Mouse (Mus musculus): ENCODE data around the gene Slc9a9. TPM values are rescaled to one million over a fixed set of nuclear protein-coding genes. Genes with fewer than 3 reads are reported as not detected.

Slc9a9 gene
- polyA plus RNA-seq, 1 experiment from 2014 or later, result 1.6 TPM

DNA sequence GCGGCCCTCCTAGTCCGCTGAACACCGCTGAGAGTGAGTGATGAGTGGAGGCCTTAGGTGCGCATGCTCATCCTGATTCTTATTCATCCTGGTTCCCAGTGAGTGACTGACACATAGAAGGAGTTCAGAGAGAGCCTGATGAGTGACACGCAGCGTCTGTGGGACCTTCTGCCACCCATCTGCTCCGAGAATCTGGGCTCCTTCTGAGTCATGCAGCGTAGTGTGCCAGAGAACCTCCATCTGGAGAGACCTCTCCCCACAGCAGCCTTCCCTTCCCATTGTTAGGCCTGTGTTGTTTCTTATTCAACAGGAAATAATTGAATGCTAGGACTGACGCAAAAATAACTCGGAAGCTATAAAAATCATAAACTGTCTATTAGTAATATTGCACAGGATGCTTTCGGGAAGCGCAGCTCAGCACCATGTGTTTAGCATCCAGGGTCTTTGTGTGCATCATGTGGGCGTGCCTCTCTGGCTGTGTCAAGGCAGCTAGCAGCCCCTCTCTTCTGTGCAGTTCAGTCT is 498.8 kb downstream of the Slc9a9 start:
- WGBS (ENCODE audit: insufficient replicate concordance), result 72% methylated on average over 13 of the region's 13 CpGs
- no peak overlapping the region for H3K27ac ChIP-seq
- H3K9me3 ChIP-seq (replicated peaks), result no peaks in the 10 kb centered on the region
- no peak for DNase-seq
- H3K4me1 ChIP-seq (replicated peaks), result no peaks in the 10 kb centered on the region
- no peak for ATAC-seq (ENCODE audit: low read depth)
- H3K27me3 ChIP-seq, result no peaks in the 10 kb centered on the region
- no peak overlapping the region for H3K9ac ChIP-seq
- H3K36me3 ChIP-seq, result no peaks in the 10 kb centered on the region
- no peak overlapping the region for H3K4me2 ChIP-seq
- H3K4me3 ChIP-seq (replicated peaks), result no peak overlapping the region

DNA sequence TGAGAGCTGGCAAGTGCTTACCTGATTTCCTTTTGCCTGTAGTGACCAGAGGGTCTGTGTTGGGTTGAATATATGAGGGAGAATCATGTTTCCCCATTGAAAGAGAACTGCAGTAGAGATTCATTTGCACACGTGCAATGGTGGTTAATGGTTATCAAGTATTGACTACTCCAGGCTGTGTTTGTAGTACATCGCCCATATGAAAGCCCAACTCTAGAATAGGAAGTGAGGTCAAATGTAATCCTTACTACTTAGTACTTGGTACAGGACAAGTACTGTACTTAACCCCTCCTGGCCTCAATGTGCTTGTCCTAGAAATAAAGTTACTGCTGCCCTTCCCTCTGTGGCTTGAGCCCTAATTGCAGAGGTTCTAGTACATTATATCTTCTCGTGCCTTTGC is 508.5 kb downstream of the Slc9a9 start:
- DNase-seq (no peak), ATAC-seq (ENCODE audit: low read depth) (peak; percentile 64)
- no peak overlapping the region for H3K27ac ChIP-seq
- H3K4me1 ChIP-seq (replicated peaks), result no peaks in the 10 kb centered on the region; the same call in 1 of the 2 replicates
- H3K36me3 ChIP-seq, result no peaks in the 10 kb centered on the region
- WGBS (ENCODE audit: insufficient replicate concordance), result 63% methylated on average over 3 of the region's 3 CpGs
- H3K27me3 ChIP-seq, result no peaks in the 10 kb centered on the region
- H3K4me2 ChIP-seq, result no peak overlapping the region
- H3K9me3 ChIP-seq (replicated peaks), result no peaks in the 10 kb centered on the region
- H3K4me3 ChIP-seq (replicated peaks), result no peak overlapping the region
- H3K9ac ChIP-seq, result no peak overlapping the region

DNA sequence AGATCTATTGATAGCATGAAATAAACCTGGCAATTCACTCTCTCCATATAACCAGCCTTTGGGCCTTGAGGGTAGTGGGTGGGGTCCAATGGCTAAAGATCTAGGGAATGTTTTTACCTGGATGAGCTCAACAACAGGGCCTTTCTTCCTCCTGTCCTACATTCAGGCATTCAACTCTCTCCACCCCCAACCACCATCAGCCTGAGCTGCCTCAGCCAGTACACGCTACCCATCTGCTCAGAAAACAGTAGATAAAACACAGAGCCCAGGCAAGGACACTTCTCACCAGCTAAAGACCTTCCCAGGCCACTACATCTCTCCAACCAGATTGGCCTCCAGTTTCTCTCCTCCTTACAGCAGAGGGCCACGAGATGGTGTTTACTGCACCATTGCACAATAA is 510.3 kb downstream of the Slc9a9 start:
- Histone ChIP-seq H3K9ac (no peak overlapping the region), H3K27me3 (no peaks in the 10 kb centered on the region), H3K36me3 (no peaks in the 10 kb centered on the region), H3K4me2 (no peak overlapping the region), H3K9me3 (replicated peaks) (no peaks in the 10 kb centered on the region), H3K4me3 (replicated peaks) (no peak overlapping the region), H3K4me1 (replicated peaks) (no peaks in the 10 kb centered on the region; the same call in 1 of the 2 replicates), H3K27ac (no peak overlapping the region)
- WGBS (ENCODE audit: insufficient replicate concordance), result 41% methylated on average over 2 of the region's 2 CpGs
- ATAC-seq (ENCODE audit: low read depth) (no peak), DNase-seq (no peak)

DNA sequence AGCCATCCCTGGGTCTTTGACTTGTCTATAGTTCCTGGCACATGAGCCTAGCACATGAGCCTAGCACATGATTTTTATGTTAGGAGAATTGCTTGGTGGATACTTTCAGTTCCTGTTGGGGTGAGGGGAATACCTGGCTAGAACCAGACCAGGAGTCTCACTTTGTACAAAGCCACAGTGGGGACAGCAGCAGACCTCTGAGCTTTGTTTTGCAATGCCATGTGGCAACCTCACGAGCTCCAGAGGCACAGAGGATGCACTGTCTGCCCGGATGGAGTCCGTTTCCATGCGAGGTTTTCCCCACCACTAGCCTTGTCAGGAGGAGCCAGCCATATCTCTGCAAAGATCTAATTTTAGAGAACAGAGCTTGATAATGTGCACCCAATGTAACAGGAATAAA is 510.9 kb downstream of the Slc9a9 start:
- Histone ChIP-seq H3K27ac (no peak overlapping the region), H3K9me3 (replicated peaks) (no peaks in the 10 kb centered on the region), H3K4me2 (no peak overlapping the region), H3K9ac (no peak overlapping the region), H3K4me3 (replicated peaks) (no peak overlapping the region), H3K4me1 (replicated peaks) (no peaks in the 10 kb centered on the region; the same call in 1 of the 2 replicates), H3K36me3 (no peaks in the 10 kb centered on the region), H3K27me3 (no peaks in the 10 kb centered on the region)
- 64% methylated on average over 4 of the region's 4 CpGs for WGBS (ENCODE audit: insufficient replicate concordance)
- DNase-seq (no peak), ATAC-seq (ENCODE audit: low read depth) (peak; percentile 41; the same call in 1 of the 2 replicates)

DNA sequence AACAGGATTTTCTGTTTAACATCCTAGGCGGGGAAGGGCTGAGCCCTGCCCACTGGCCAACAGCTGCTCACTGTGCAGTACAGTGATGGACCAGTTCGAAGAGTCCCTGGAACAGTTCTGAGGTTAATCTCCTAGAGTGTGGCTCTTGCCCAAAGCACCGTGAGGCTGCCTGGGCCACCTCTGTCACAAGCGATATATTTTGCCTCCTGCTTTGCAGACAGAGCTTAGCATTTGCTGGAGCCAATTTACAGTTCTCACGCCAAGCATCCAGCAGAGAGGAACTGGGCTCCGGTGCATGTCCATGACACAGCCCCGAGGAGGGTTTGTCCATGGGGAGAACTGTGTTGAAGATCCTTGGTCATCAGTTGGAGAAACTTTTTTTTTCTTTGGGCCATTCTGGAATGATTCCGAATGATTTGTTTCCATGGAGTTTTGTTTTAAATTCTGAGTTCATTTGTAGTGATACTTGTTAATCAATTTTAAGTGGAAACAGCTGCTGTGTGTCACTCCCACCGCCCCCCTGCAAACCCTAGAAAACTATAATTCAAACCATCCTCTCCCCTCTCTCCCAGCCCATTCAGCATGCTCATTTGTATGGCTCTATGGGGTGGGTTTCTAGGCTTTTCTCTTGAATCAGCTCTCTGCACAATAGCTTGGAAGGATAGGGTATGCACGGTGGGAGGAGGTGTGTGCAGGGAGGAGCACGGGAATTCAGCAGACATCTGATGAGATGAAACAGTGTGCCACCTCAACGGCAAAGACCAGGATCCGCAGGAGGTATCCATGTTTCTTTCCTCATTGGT is 511.7 kb downstream of the Slc9a9 start:
- WGBS (ENCODE audit: insufficient replicate concordance), result 70% methylated on average over 13 of the region's 13 CpGs
- Histone ChIP-seq H3K4me1 (replicated peaks) (peaks cover under 1% of the 10 kb centered on the region; the same call in 1 of the 2 replicates), H3K4me3 (replicated peaks) (no peak overlapping the region), H3K36me3 (no peaks in the 10 kb centered on the region), H3K27ac (no peak overlapping the region), H3K4me2 (no peak overlapping the region), H3K9ac (no peak overlapping the region), H3K27me3 (no peaks in the 10 kb centered on the region), H3K9me3 (replicated peaks) (no peaks in the 10 kb centered on the region)
- ATAC-seq (ENCODE audit: low read depth), result no peak
- no peak for DNase-seq

GRCm38 (mm10) chr9:95182272-95182671 is 512.6 kb downstream of the Slc9a9 start:
- 75% methylated on average over 7 of the region's 7 CpGs for WGBS (ENCODE audit: insufficient replicate concordance)

GRCm38 (mm10) chr9:95184453-95184852 is 514.7 kb downstream of the Slc9a9 start:
- ATAC-seq (ENCODE audit: low read depth) (no peak), DNase-seq (no peak)
- Histone ChIP-seq H3K9ac (no peak overlapping the region), H3K4me3 (replicated peaks) (no peak overlapping the region), H3K36me3 (no peaks in the 10 kb centered on the region), H3K27me3 (no peaks in the 10 kb centered on the region), H3K9me3 (replicated peaks) (no peaks in the 10 kb centered on the region), H3K4me1 (replicated peaks) (peaks cover 6% of the 10 kb centered on the region; the same call in 1 of the 2 replicates), H3K27ac (no peak overlapping the region), H3K4me2 (no peak overlapping the region)
- WGBS (ENCODE audit: insufficient replicate concordance), result 55% methylated on average over 5 of the region's 5 CpGs

More at GRCm38 (mm10) chr9:95182272-95182671, 512.6 kb downstream of the Slc9a9 start:
- H3K36me3 ChIP-seq, result no peaks in the 10 kb centered on the region
- no peaks in the 10 kb centered on the region for H3K27me3 ChIP-seq
- no peak for ATAC-seq (ENCODE audit: low read depth)
- no peak overlapping the region for H3K4me3 ChIP-seq (replicated peaks)
- H3K9me3 ChIP-seq (replicated peaks), result no peaks in the 10 kb centered on the region
- peaks cover 2% of the 10 kb centered on the region; the same call in 1 of the 2 replicates for H3K4me1 ChIP-seq (replicated peaks)
- H3K4me2 ChIP-seq, result no peak overlapping the region
- no peak for DNase-seq
- no peak overlapping the region for H3K27ac ChIP-seq
- H3K9ac ChIP-seq, result no peak overlapping the region

DNA sequence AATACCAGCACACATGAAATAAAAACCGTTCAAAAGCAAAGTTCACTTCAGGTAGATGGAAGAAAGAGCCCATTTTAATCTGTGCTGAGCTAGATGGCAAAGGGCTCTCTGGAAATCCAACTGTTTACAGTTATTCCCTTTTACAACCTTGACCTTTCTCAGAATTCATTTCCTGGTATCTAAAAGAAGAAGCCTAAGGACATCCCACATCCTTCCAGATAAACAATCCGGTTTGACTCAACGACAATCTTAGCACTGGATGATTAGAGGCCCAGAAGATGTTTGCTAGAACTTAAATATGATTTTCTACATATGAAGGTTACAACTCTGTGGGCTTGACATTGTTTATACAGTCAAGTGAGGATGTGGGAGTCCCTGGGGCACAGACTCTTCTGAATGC is 516.1 kb downstream of the Slc9a9 start:
- 0 out of 2 replicates have a peak overlapping the region, but pooled peaks have one; percentile 23 for H3K27ac ChIP-seq
- WGBS (ENCODE audit: insufficient replicate concordance), result 52% methylated on average over 3 of the region's 3 CpGs

GRCm38 (mm10) chr9:95186386-95187289 is 516.9 kb downstream of the Slc9a9 start:
- H3K4me3 ChIP-seq (replicated peaks), result no peak overlapping the region
- peaks cover 6% of the 10 kb centered on the region; the same call in 1 of the 2 replicates for H3K4me1 ChIP-seq (replicated peaks)
- H3K9ac ChIP-seq, result no peak overlapping the region
- no peak overlapping the region for H3K4me2 ChIP-seq
- H3K36me3 ChIP-seq, result no peaks in the 10 kb centered on the region
- no peaks in the 10 kb centered on the region for H3K9me3 ChIP-seq (replicated peaks)
- ATAC-seq (ENCODE audit: low read depth), result no peak
- H3K27me3 ChIP-seq, result no peaks in the 10 kb centered on the region
- H3K27ac ChIP-seq, result peak overlapping the region; percentile 23; the same call in 1 of the 2 replicates
- 62% methylated on average over 15 of the region's 15 CpGs for whole genome bisulfite sequencing (ENCODE audit: insufficient replicate concordance)
- DNase-seq, result no peak

More for the DNA sequence above, 516.1 kb downstream of the Slc9a9 start:
- DNase-seq (no peak), ATAC-seq (ENCODE audit: low read depth) (no peak)
- Histone ChIP-seq H3K4me1 (replicated peaks) (peaks cover 6% of the 10 kb centered on the region; the same call in 1 of the 2 replicates), H3K27me3 (no peaks in the 10 kb centered on the region), H3K36me3 (no peaks in the 10 kb centered on the region), H3K9ac (no peak overlapping the region), H3K4me2 (no peak overlapping the region), H3K9me3 (replicated peaks) (no peaks in the 10 kb centered on the region), H3K4me3 (replicated peaks) (no peak overlapping the region)

DNA sequence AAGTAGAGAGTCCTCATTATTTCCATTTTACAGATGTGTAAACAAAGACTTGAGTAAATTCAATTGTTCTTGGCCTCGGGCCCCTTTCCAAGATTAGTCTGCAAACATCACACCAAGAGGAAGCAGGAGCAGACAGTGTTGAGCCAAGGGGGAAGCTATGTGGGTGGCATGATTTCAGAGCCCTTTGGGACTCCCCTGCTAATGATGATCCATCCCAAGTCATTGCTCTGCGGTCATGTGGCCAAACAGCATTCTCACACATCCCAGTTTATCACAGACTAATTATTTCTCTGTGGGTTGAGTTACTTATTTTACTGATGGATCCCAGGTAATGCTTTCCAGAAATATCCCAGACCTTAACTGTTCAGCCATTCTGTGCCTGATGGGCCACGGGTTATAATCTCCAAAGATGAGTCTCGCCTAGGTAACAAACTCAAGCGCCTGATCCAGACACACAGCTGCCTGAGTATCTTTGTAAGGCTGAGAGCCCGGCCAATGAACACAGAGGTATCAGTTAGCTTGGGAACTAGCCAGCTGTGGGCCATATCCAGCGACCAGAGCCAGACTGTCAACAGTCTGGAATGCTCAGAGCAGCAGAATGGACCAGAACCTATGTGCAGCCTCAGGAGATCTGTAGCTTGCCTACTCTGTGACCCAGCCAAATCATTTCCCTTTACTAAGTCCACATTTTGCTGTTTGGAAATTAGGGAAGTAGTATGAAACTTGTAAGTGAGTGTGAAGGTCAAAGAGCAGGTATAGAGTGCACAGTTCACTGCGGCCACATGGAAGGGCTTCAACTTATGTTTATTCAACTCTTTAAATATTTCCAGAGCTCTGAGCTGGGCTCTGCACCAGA is 518.9 kb downstream of the Slc9a9 start:
- Histone ChIP-seq H3K4me1 (replicated peaks) (peaks cover 16% of the 10 kb centered on the region), H3K27me3 (no peaks in the 10 kb centered on the region), H3K4me2 (no peak overlapping the region), H3K27ac (0 out of 2 replicates have a peak overlapping the region, but pooled peaks have one; percentile 41), H3K9ac (no peak overlapping the region), H3K9me3 (replicated peaks) (no peaks in the 10 kb centered on the region), H3K4me3 (replicated peaks) (no peak overlapping the region), H3K36me3 (no peaks in the 10 kb centered on the region)
- ATAC-seq (ENCODE audit: low read depth) (peak; percentile 68), DNase-seq (no peak)
- WGBS (ENCODE audit: insufficient replicate concordance), result 48% methylated on average over 8 of the region's 8 CpGs
